ENCODE assay signal across 8 mouse cellular contexts in the genomic region with DNA sequence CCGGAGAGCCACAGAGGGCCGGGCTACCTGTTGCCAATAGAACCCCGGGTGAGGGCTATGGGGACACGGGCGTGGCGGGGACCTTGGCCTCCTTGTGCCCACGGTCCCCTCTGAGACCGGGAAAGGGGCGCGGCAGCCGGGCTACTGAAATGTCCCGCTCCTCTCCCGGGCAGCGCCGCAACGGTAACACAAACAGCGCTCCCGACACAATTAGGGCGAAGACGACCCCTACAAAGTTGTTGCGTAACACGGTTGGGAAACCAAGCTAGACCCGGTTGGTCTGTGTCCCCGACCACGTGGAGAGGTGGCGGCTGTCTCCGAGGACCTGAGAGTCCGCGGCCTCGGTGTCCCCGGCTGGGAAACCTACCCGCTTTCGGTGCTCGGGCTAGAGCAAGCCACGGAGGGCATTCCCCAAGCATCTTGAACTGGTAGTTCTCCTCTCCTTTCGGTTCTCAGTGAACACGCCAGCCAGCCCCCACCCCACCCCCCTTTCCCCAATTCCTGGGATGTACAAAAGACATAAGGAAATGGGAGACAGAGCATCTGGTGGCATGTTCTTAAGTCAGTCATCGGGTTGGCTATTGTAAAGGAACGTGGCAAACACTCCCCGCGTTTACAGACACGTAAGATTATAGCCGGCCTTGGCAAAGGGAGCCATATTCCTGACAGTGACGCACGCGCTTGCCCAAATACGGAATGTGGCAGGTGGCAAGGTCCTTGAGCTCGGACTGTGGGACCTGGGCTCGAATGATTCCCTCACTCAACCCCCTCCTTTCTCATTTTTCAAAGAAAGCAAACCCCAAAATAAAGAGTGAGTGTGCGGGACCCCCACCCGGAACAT. TPM values are rescaled to one million over a fixed set of nuclear protein-coding genes. Genes with fewer than 3 reads are reported as not detected.
DNase-seq lines count a peak whose midpoint lies in the region; ATAC-seq and TF ChIP-seq lines count a peak whose summit lies in the region.

No protein-coding gene starts in this region.

- H3K9ac ChIP-seq in forebrain, embryonic 11.5 days (ENCODE audit: low read length): peak overlapping the region; percentile 61
- peak overlapping the region; percentile 68 for H3K9ac ChIP-seq in heart, postnatal 0 days (replicated peaks; ENCODE audit: low read depth, low read length)
- peak overlapping the region; percentile 37 for H3K9ac ChIP-seq in lung, embryonic 15.5 days
- peak overlapping the region; percentile 81 for H3K9ac ChIP-seq in neural tube, embryonic 15.5 days (replicated peaks)

- peak; percentile 26 for DNase-seq in ES-CJ7 (ENCODE audit: low read depth, low spot score)
- DNase-seq in adrenal gland, postnatal 25 days: peak; percentile 56
- DNase-seq in forebrain, embryonic 11.5 days (ENCODE audit: low spot score): peak; percentile 76
- peak; percentile 69 for DNase-seq in heart, postnatal 0 days (ENCODE audit: low spot score)
- peak in 1 of 2 experiments; percentile 29 for DNase-seq in layer of hippocampus, adult 2 months (ENCODE audit: low spot score in 2 of 2)
- peak; percentile 61 for DNase-seq in thymus, postnatal 4 days

- H3K4me2 ChIP-seq in forebrain, embryonic 11.5 days (ENCODE audit: low read depth, low read length, severe bottlenecking): peak overlapping the region; percentile 100
- H3K4me2 ChIP-seq in heart, postnatal 0 days (ENCODE audit: low read depth, low read length): peak overlapping the region; percentile 94
- H3K4me2 ChIP-seq in lung, embryonic 15.5 days: peak overlapping the region; percentile 94
- H3K4me2 ChIP-seq in neural tube, embryonic 15.5 days: peak overlapping the region; percentile 98

- H3K9me3 ChIP-seq in forebrain, embryonic 11.5 days (ENCODE audit: control insufficient read depth, low read length): no peaks in the 10 kb centered on the region
- H3K9me3 ChIP-seq in heart, postnatal 0 days (replicated peaks; ENCODE audit: control insufficient read depth, low read length): no peaks in the 10 kb centered on the region
- H3K9me3 ChIP-seq in lung, embryonic 15.5 days: no peaks in the 10 kb centered on the region
- no peaks in the 10 kb centered on the region for H3K9me3 ChIP-seq in neural tube, embryonic 15.5 days (replicated peaks)

- H3K36me3 ChIP-seq in forebrain, embryonic 11.5 days (ENCODE audit: control insufficient read depth, insufficient read depth, low read length): no peaks in the 10 kb centered on the region
- no peaks in the 10 kb centered on the region for H3K36me3 ChIP-seq in heart, postnatal 0 days (replicated peaks; ENCODE audit: control insufficient read depth, insufficient read depth, low read length)
- no peaks in the 10 kb centered on the region for H3K36me3 ChIP-seq in lung, embryonic 15.5 days
- no peaks in the 10 kb centered on the region for H3K36me3 ChIP-seq in neural tube, embryonic 15.5 days

- no peak for TF ChIP-seq CTCF in heart, postnatal 0 days (IDR thresholded peaks at IDR 0.05; ENCODE audit: low read depth)
- no peak for TF ChIP-seq CTCF in layer of hippocampus, adult 2 months (conservative IDR thresholded peaks at IDR 0.05)

- H3K27me3 ChIP-seq in forebrain, embryonic 11.5 days (ENCODE audit: control insufficient read depth, insufficient read depth, low read length): peaks cover 24% of the 10 kb centered on the region
- H3K27me3 ChIP-seq in heart, postnatal 0 days (ENCODE audit: control insufficient read depth, insufficient read depth, low read length): no peaks in the 10 kb centered on the region
- H3K27me3 ChIP-seq in lung, embryonic 15.5 days: peaks cover 3% of the 10 kb centered on the region; the same call in 1 of the 2 replicates
- no peaks in the 10 kb centered on the region for H3K27me3 ChIP-seq in neural tube, embryonic 15.5 days (replicated peaks)

- peaks cover 12% of the 10 kb centered on the region for H3K4me1 ChIP-seq in forebrain, embryonic 11.5 days (replicated peaks; ENCODE audit: control insufficient read depth, insufficient read depth, low read length)
- peaks cover 16% of the 10 kb centered on the region for H3K4me1 ChIP-seq in heart, postnatal 0 days (ENCODE audit: control insufficient read depth, insufficient read depth)
- H3K4me1 ChIP-seq in lung, embryonic 15.5 days: peaks cover 27% of the 10 kb centered on the region
- peaks cover 25% of the 10 kb centered on the region for H3K4me1 ChIP-seq in neural tube, embryonic 15.5 days

- peak; percentile 10; the same call in 1 of the 2 replicates for ATAC-seq in forebrain, embryonic 11.5 days (replicated peaks; ENCODE audit: low FRiP score)
- ATAC-seq in heart, postnatal 0 days (ENCODE audit: insufficient read depth, low read depth): peak; percentile 3
- ATAC-seq in lung, embryonic 15.5 days (ENCODE audit: borderline replicate concordance, extremely low read depth, low FRiP score, low TSS enrichment): peak; percentile 10; the same call in 1 of the 2 replicates
- ATAC-seq in neural tube, embryonic 15.5 days (ENCODE audit: low FRiP score): no peak

- H3K27ac ChIP-seq in forebrain, embryonic 11.5 days (ENCODE audit: low read depth, low read length): no peak overlapping the region
- peak overlapping the region; percentile 89 for H3K27ac ChIP-seq in heart, postnatal 0 days (ENCODE audit: low read depth)
- H3K27ac ChIP-seq in layer of hippocampus, adult 2 months: peak overlapping the region; percentile 69
- H3K27ac ChIP-seq in lung, embryonic 15.5 days: peak overlapping the region; percentile 32; the same call in 1 of the 2 replicates
- H3K27ac ChIP-seq in neural tube, embryonic 15.5 days (replicated peaks): peak overlapping the region; percentile 86

- TF ChIP-seq EP300 in heart, postnatal 0 days (IDR thresholded peaks at IDR 0.05; ENCODE audit: low read depth): no peak

- 2% methylated on average over 51 of the region's 51 CpGs for WGBS in forebrain, embryonic 11.5 days
- 1% methylated on average over 51 of the region's 51 CpGs for WGBS in heart, postnatal 0 days
- WGBS in lung, embryonic 15.5 days: 1% methylated on average over 51 of the region's 51 CpGs
- WGBS in neural tube, embryonic 15.5 days: under 1% methylated on average over 51 of the region's 51 CpGs

- peak overlapping the region; percentile 85 for H3K4me3 ChIP-seq in forebrain, embryonic 11.5 days (ENCODE audit: low read depth, low read length)
- peak overlapping the region; percentile 81 for H3K4me3 ChIP-seq in heart, postnatal 0 days (ENCODE audit: low read depth, low read length)
- H3K4me3 ChIP-seq in layer of hippocampus, adult 2 months: peak overlapping the region; percentile 80
- H3K4me3 ChIP-seq in lung, embryonic 15.5 days: peak overlapping the region; percentile 69
- H3K4me3 ChIP-seq in neural tube, embryonic 15.5 days (replicated peaks): peak overlapping the region; percentile 79

RNA-seq across cellular contexts. Expression of a gene that starts 0.8 kb away (rescaled TPM):
- total RNA-seq in adrenal gland, postnatal 25 days (2021): 11.6 and 18.4 TPM in 2 replicates
- polyA plus RNA-seq in forebrain, embryonic 11.5 days (2014; fragmentation: Nextera tagmentation; extraction: Ambion mirVana): 16.1 and 17.8 TPM in 2 replicates
- total RNA-seq in heart, postnatal 0 days (2014; rRNA removed; ENCODE audit: low replicate concordance): 16.5 and 18.0 TPM in 2 replicates
- 20.0 and 20.3 TPM in 2 replicates for polyA plus RNA-seq in heart, postnatal 0 days (2015; fragmentation: Nextera tagmentation; extraction: Ambion mirVana)
- total RNA-seq in layer of hippocampus, adult 2 months (2021): 10 to 100 TPM; 14.2 to 14.7 TPM
- 21.8 and 22.3 TPM in 2 replicates for polyA plus RNA-seq in lung, embryonic 15.5 days (2015; fragmentation: Nextera tagmentation; extraction: Ambion mirVana)
- 43.0 and 45.6 TPM in 2 replicates for polyA plus RNA-seq in neural tube, embryonic 15.5 days (2015; fragmentation: Nextera tagmentation; extraction: Ambion mirVana)

RNA-seq across cellular contexts. Expression of a gene that starts 52.2 kb away (rescaled TPM):
- total RNA-seq in adrenal gland, postnatal 25 days (2021): 149 and 158 TPM in 2 replicates
- polyA plus RNA-seq in forebrain, embryonic 11.5 days (2014; fragmentation: Nextera tagmentation; extraction: Ambion mirVana): 33.3 and 33.7 TPM in 2 replicates
- total RNA-seq in heart, postnatal 0 days (2014; rRNA removed; ENCODE audit: low replicate concordance): 56.4 and 61.3 TPM in 2 replicates
- 60.7 and 63.5 TPM in 2 replicates for polyA plus RNA-seq in heart, postnatal 0 days (2015; fragmentation: Nextera tagmentation; extraction: Ambion mirVana)
- 100 to 1,000 TPM; 107 to 121 TPM for total RNA-seq in layer of hippocampus, adult 2 months (2021)
- 38.4 and 45.7 TPM in 2 replicates for polyA plus RNA-seq in lung, embryonic 15.5 days (2015; fragmentation: Nextera tagmentation; extraction: Ambion mirVana)
- 70.2 and 75.7 TPM in 2 replicates for polyA plus RNA-seq in neural tube, embryonic 15.5 days (2015; fragmentation: Nextera tagmentation; extraction: Ambion mirVana)
